Mouse (Mus musculus): ENCODE measurements around the gene Hsph1.

Gene Hsph1

GRCm38 (mm10) chr5:149588814-149589534, 47.2 kb downstream of the Hsph1 start:
- DNase-seq (ENCODE audit: low spot score in 2 of 2) = no peak

- DNase-seq (ENCODE audit: low spot score in 2 of 2) = no peak
Observed at GRCm38 (mm10) chr5:149587327-149587895, 48.8 kb downstream of the Hsph1 start.

- DNase-seq (ENCODE audit: low spot score in 2 of 2) = no peak
Observed at GRCm38 (mm10) chr5:149585910-149586309, 50.3 kb downstream of the Hsph1 start.

GRCm38 (mm10) chr5:149585231-149585630, 50.9 kb downstream of the Hsph1 start:
- no peak for DNase-seq (ENCODE audit: low spot score in 2 of 2)

- DNase-seq (ENCODE audit: low spot score in 2 of 2) = no peak
Observed at GRCm38 (mm10) chr5:149584154-149584655, 52.0 kb downstream of the Hsph1 start.

GRCm38 (mm10) chr5:149583507-149583906, 52.7 kb downstream of the Hsph1 start:
- no peak for DNase-seq (ENCODE audit: low spot score in 2 of 2)

GRCm38 (mm10) chr5:149582642-149583262, 53.4 kb downstream of the Hsph1 start:
- no peak for DNase-seq (ENCODE audit: low spot score in 2 of 2)

GRCm38 (mm10) chr5:149577449-149577848, 58.7 kb downstream of the Hsph1 start:
- DNase-seq (ENCODE audit: low spot score in 2 of 2) = no peak

- no peak for DNase-seq (ENCODE audit: low spot score in 2 of 2)
Observed at GRCm38 (mm10) chr5:149576977-149577376, 59.2 kb downstream of the Hsph1 start.

- DNase-seq (ENCODE audit: low spot score in 2 of 2) = no peak
Observed at GRCm38 (mm10) chr5:149568993-149569392, 67.2 kb downstream of the Hsph1 start.

GRCm38 (mm10) chr5:149566957-149567356, 69.2 kb downstream of the Hsph1 start:
- no peak for DNase-seq (ENCODE audit: low spot score in 2 of 2)

- no peak for DNase-seq (ENCODE audit: low spot score in 2 of 2)
Observed at GRCm38 (mm10) chr5:149566026-149566425, 70.2 kb downstream of the Hsph1 start.
